Mouse (Mus musculus): Measurements from ENCODE around the gene Isg20. TPM values are rescaled to one million over a fixed set of nuclear protein-coding genes. Genes with fewer than 3 reads are reported as not detected.

The Isg20 gene
- polyA plus RNA-seq (2014; fragmentation: Nextera tagmentation; extraction: Ambion mirVana): 0.61 TPM in 1 of 2 replicates, not detected in the other

DNA sequence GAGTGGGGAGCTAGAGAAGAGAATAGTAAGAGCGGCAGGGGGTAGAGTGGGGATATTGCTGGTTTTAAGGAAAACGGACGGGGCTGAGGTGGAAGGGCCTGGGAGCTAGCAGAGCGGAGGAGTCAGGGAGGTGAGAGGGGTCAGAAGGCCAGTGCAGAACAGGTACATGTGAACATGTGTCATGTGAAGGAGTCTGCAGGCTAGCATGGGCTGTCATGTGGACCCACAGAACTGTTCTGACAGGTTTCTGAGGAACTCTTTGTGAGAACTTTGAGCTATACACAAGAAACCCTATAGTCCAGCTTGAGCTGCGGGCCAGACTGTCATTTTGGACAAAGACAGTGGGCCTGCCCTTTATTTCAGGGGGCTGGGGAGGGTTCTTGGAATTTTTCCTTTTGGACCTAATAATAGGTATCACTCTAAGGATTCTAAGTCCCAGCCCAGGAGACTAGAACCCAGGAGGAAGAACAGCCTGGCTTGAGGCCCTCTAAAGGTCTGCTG, at the start of gene Isg20:
Gene Isg20 (plus strand): TSS at position 451 of the 501 bp plus-strand sequence.
- ATAC-seq (replicated peaks; ENCODE audit: insufficient number of reproducible peaks, low FRiP score, low TSS enrichment, low read depth): no peak
- no peaks in the 10 kb centered on the region for H3K9me3 ChIP-seq (replicated peaks; ENCODE audit: control insufficient read depth, low read length)
- no peaks in the 10 kb centered on the region for H3K4me1 ChIP-seq (ENCODE audit: control insufficient read depth, insufficient read depth, low read length)
- peak within 1 kb of the TSS; percentile 24 for H3K4me2 ChIP-seq (ENCODE audit: low read depth, low read length)
- no peak for DNase-seq (ENCODE audit: low spot score)
- H3K4me3 ChIP-seq (ENCODE audit: low read depth, low read length): no peak within 1 kb of the TSS
- WGBS: 64% methylated on average over 5 of the region's 5 CpGs
- H3K27me3 ChIP-seq (ENCODE audit: control insufficient read depth, insufficient read depth, low read length): no peaks in the 10 kb centered on the region
- peak within 1 kb of the TSS; percentile 36 for H3K9ac ChIP-seq (replicated peaks; ENCODE audit: low read length)
- no peak within 1 kb of the TSS for H3K27ac ChIP-seq (replicated peaks; ENCODE audit: low read depth, low read length)
- H3K36me3 ChIP-seq (replicated peaks; ENCODE audit: control insufficient read depth, insufficient read depth, low read depth, low read length): no peaks in the 10 kb centered on the region

DNA sequence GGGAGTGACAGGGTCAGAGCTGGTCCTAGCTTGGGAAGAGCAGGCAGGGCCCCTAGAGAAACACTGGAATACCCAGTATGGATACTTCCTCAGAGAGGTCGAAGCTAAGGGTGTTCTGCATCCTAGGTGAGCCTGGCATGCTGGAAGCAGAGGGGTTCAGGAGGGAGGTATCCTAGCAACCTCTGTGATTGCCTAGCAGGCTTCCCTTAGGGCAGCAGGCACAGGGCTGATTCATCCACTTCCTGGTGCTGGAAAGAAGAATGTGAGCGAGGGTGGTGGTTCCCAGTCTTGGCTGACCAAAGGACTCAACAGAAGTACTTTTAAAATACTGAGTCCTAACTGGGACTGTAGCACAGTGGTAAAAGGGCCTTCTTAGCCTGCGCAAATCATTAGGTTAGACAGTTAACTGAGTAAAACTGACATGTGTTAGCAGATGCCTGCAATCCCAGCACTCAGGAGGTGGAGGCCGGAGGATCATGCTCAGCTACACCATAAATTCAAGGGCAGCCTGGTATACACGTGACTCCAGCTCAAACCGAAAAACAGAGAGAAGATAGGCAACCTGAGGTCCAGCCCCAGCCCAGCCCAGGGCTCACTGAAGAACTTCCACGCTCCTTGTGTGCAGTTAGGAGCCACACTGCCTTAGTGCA, 49.3 kb upstream of the Isg20 start:
- H3K36me3 ChIP-seq (replicated peaks; ENCODE audit: control insufficient read depth, insufficient read depth, low read depth, low read length): no peaks in the 10 kb centered on the region
- H3K4me3 ChIP-seq (ENCODE audit: low read depth, low read length): no peak overlapping the region
- no peak overlapping the region for H3K4me2 ChIP-seq (ENCODE audit: low read depth, low read length)
- no peak overlapping the region for H3K27ac ChIP-seq (replicated peaks; ENCODE audit: low read depth, low read length)
- no peak for DNase-seq (ENCODE audit: low spot score)
- WGBS: 65% methylated on average over 7 of the region's 7 CpGs
- H3K4me1 ChIP-seq (ENCODE audit: control insufficient read depth, insufficient read depth, low read length): no peaks in the 10 kb centered on the region
- H3K9ac ChIP-seq (replicated peaks; ENCODE audit: low read length): no peak overlapping the region
- H3K9me3 ChIP-seq (replicated peaks; ENCODE audit: control insufficient read depth, low read length): no peaks in the 10 kb centered on the region
- H3K27me3 ChIP-seq (ENCODE audit: control insufficient read depth, insufficient read depth, low read length): no peaks in the 10 kb centered on the region
- ATAC-seq (replicated peaks; ENCODE audit: insufficient number of reproducible peaks, low FRiP score, low TSS enrichment, low read depth): no peak

- H3K27me3 ChIP-seq (ENCODE audit: control insufficient read depth, insufficient read depth, low read length): no peaks in the 10 kb centered on the region
- WGBS: 92% methylated on average over 4 of the region's 4 CpGs
- no peaks in the 10 kb centered on the region for H3K4me1 ChIP-seq (ENCODE audit: control insufficient read depth, insufficient read depth, low read length)
- ATAC-seq (replicated peaks; ENCODE audit: insufficient number of reproducible peaks, low FRiP score, low TSS enrichment, low read depth) (no peak), DNase-seq (ENCODE audit: low spot score) (no peak)
- H3K36me3 ChIP-seq (replicated peaks; ENCODE audit: control insufficient read depth, insufficient read depth, low read depth, low read length): no peaks in the 10 kb centered on the region
- H3K9me3 ChIP-seq (replicated peaks; ENCODE audit: control insufficient read depth, low read length): no peaks in the 10 kb centered on the region
- H3K27ac ChIP-seq (replicated peaks; ENCODE audit: low read depth, low read length): no peak overlapping the region
- no peak overlapping the region for H3K4me3 ChIP-seq (ENCODE audit: low read depth, low read length)
- no peak overlapping the region for H3K9ac ChIP-seq (replicated peaks; ENCODE audit: low read length)
- no peak overlapping the region for H3K4me2 ChIP-seq (ENCODE audit: low read depth, low read length)
Observed at GRCm38 (mm10) chr7:78864446-78864802, 48.8 kb upstream of the Isg20 start.

- 60% methylated on average over 12 of the region's 12 CpGs for WGBS
- ATAC-seq (replicated peaks; ENCODE audit: insufficient number of reproducible peaks, low FRiP score, low TSS enrichment, low read depth): no peak
- H3K36me3 ChIP-seq (replicated peaks; ENCODE audit: control insufficient read depth, insufficient read depth, low read depth, low read length): no peaks in the 10 kb centered on the region
- no peaks in the 10 kb centered on the region for H3K4me1 ChIP-seq (ENCODE audit: control insufficient read depth, insufficient read depth, low read length)
- no peaks in the 10 kb centered on the region for H3K27me3 ChIP-seq (ENCODE audit: control insufficient read depth, insufficient read depth, low read length)
- H3K4me3 ChIP-seq (ENCODE audit: low read depth, low read length): no peak overlapping the region
- no peak for DNase-seq (ENCODE audit: low spot score)
- H3K27ac ChIP-seq (replicated peaks; ENCODE audit: low read depth, low read length): no peak overlapping the region
- H3K4me2 ChIP-seq (ENCODE audit: low read depth, low read length): no peak overlapping the region
- H3K9ac ChIP-seq (replicated peaks; ENCODE audit: low read length): no peak overlapping the region
- H3K9me3 ChIP-seq (replicated peaks; ENCODE audit: control insufficient read depth, low read length): no peaks in the 10 kb centered on the region
Observed at GRCm38 (mm10) chr7:78865212-78865949, 47.8 kb upstream of the Isg20 start.

DNA sequence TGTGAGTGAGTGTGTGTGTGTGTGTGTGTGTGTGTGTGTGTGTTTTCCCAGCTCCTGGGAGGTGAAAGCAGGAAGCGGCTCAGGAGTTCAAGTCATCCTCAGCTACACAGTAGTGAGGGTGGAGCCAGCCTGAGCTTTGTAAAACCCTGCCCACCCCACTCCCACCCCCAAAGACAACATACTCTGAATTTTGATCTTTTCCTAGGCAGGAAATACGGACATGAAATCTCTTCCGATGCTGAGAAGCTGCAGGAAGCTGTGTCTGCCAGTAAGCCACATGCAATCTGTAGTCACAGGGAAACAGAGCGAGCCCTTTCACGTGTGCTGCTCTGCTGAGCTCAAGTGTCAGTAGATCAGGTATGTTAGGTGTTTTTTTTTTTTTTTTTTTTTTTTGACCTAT, 44.5 kb upstream of the Isg20 start:
- DNase-seq (ENCODE audit: low spot score) (no peak), ATAC-seq (replicated peaks; ENCODE audit: insufficient number of reproducible peaks, low FRiP score, low TSS enrichment, low read depth) (no peak)
- H3K27ac ChIP-seq (replicated peaks; ENCODE audit: low read depth, low read length): no peak overlapping the region
- H3K36me3 ChIP-seq (replicated peaks; ENCODE audit: control insufficient read depth, insufficient read depth, low read depth, low read length): no peaks in the 10 kb centered on the region
- no peaks in the 10 kb centered on the region for H3K9me3 ChIP-seq (replicated peaks; ENCODE audit: control insufficient read depth, low read length)
- no peaks in the 10 kb centered on the region for H3K27me3 ChIP-seq (ENCODE audit: control insufficient read depth, insufficient read depth, low read length)
- no peak overlapping the region for H3K4me2 ChIP-seq (ENCODE audit: low read depth, low read length)
- no peak overlapping the region for H3K9ac ChIP-seq (replicated peaks; ENCODE audit: low read length)
- H3K4me1 ChIP-seq (ENCODE audit: control insufficient read depth, insufficient read depth, low read length): no peaks in the 10 kb centered on the region
- H3K4me3 ChIP-seq (ENCODE audit: low read depth, low read length): no peak overlapping the region
- 68% methylated on average over 5 of the region's 5 CpGs for WGBS

DNA sequence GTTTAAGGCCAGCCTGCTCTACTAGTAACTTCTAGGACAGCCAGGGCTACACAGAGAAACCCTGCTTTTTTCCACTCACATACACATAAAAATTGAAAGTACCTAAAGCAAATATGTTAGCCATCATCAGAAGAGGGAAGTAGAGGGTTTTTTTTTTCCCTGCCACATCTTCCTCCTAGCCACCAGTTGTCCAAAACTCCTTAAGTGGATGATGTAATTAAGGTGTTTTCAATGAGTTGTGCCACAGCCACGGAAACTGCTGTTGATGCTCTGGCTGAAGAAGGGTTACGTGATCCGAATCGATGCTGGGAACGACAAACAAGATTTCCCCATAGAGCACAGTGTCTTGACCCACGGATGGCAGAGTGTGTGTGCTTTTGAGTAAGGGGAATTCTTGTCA, 40.9 kb upstream of the Isg20 start:
- H3K9ac ChIP-seq (replicated peaks; ENCODE audit: low read length): no peak overlapping the region
- H3K4me2 ChIP-seq (ENCODE audit: low read depth, low read length): no peak overlapping the region
- DNase-seq (ENCODE audit: low spot score): no peak
- H3K36me3 ChIP-seq (replicated peaks; ENCODE audit: control insufficient read depth, insufficient read depth, low read depth, low read length): no peaks in the 10 kb centered on the region
- H3K9me3 ChIP-seq (replicated peaks; ENCODE audit: control insufficient read depth, low read length): no peaks in the 10 kb centered on the region
- WGBS: 77% methylated on average over 6 of the region's 6 CpGs
- H3K27ac ChIP-seq (replicated peaks; ENCODE audit: low read depth, low read length): no peak overlapping the region
- H3K27me3 ChIP-seq (ENCODE audit: control insufficient read depth, insufficient read depth, low read length): no peaks in the 10 kb centered on the region
- H3K4me3 ChIP-seq (ENCODE audit: low read depth, low read length): no peak overlapping the region
- no peak for ATAC-seq (replicated peaks; ENCODE audit: insufficient number of reproducible peaks, low FRiP score, low TSS enrichment, low read depth)
- no peaks in the 10 kb centered on the region for H3K4me1 ChIP-seq (ENCODE audit: control insufficient read depth, insufficient read depth, low read length)

DNA sequence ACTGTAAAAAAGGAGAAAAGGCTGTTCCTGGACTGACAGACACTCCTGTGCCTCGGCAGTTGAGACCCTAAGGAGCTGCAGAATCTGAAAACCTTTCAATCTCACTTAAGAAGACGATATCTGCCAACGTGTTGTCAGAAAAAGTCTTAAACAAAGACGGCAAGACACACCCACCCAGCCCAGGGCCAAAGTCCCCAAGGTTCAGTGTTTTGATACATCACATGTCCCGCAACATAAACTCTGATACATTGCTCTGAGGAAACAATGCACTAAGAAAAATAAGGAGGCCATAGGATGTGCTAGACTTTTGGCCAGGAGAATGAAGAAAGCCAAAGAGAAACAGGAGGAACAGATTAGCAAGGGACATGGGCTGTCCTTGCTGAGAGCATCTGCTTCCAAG, 40.4 kb upstream of the Isg20 start:
- 78% methylated on average over 5 of the region's 5 CpGs for WGBS
- H3K4me3 ChIP-seq (ENCODE audit: low read depth, low read length): no peak overlapping the region
- ATAC-seq (replicated peaks; ENCODE audit: insufficient number of reproducible peaks, low FRiP score, low TSS enrichment, low read depth): no peak

More for the DNA sequence above, 40.4 kb upstream of the Isg20 start:
- Histone ChIP-seq H3K4me1 (ENCODE audit: control insufficient read depth, insufficient read depth, low read length) (no peaks in the 10 kb centered on the region), H3K36me3 (replicated peaks; ENCODE audit: control insufficient read depth, insufficient read depth, low read depth, low read length) (no peaks in the 10 kb centered on the region), H3K4me2 (ENCODE audit: low read depth, low read length) (no peak overlapping the region), H3K9me3 (replicated peaks; ENCODE audit: control insufficient read depth, low read length) (no peaks in the 10 kb centered on the region), H3K27ac (replicated peaks; ENCODE audit: low read depth, low read length) (no peak overlapping the region), H3K27me3 (ENCODE audit: control insufficient read depth, insufficient read depth, low read length) (no peaks in the 10 kb centered on the region), H3K9ac (replicated peaks; ENCODE audit: low read length) (no peak overlapping the region)
- no peak for DNase-seq (ENCODE audit: low spot score)
